ENCODE assay signal across 8 mouse cellular contexts in the genomic region with DNA sequence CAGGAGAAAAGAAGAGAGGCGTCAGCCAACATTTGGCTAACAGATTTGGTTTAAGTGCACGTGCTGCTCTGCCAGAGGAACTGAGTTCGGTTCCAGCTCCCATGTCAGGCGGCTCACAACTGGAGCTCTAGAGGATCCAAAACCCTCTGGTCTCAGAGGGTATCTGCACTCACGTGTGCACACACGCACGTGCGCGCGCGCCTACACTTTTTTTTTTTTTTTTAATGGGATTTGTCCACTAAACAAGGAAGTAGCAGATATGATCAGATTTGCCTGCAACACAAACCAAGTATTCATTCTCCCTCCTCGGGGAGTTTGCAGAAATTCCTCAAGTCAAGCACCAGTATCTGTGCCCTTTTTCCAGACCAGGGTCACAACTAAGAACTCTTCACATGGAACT. TPM values are rescaled to one million over a fixed set of nuclear protein-coding genes. Genes with fewer than 3 reads are reported as not detected.
DNase-seq lines count a peak whose midpoint lies in the region; ATAC-seq and TF ChIP-seq lines count a peak whose summit lies in the region.

No protein-coding gene starts in this region.

- peak overlapping the region; percentile 57 for H3K4me3 ChIP-seq in kidney, embryonic 14.5 days (ENCODE audit: low read length)
- peak overlapping the region; percentile 62 for H3K4me3 ChIP-seq in forebrain, embryonic 11.5 days (ENCODE audit: low read depth, low read length)
- H3K4me3 ChIP-seq in liver, embryonic 15.5 days (replicated peaks), result peak overlapping the region; percentile 74
- peak overlapping the region; percentile 68 for H3K4me3 ChIP-seq in stomach, postnatal 0 days (ENCODE audit: low read depth, low read length)

- H3K9me3 ChIP-seq in kidney, embryonic 14.5 days (ENCODE audit: control insufficient read depth, low read length), result no peaks in the 10 kb centered on the region
- no peaks in the 10 kb centered on the region for H3K9me3 ChIP-seq in forebrain, embryonic 11.5 days (ENCODE audit: control insufficient read depth, low read length)
- no peaks in the 10 kb centered on the region for H3K9me3 ChIP-seq in liver, embryonic 15.5 days (replicated peaks)
- no peaks in the 10 kb centered on the region for H3K9me3 ChIP-seq in stomach, postnatal 0 days (ENCODE audit: control insufficient read depth, low read length)

- H3K9ac ChIP-seq in kidney, embryonic 14.5 days (ENCODE audit: low read depth, low read length), result peak overlapping the region; percentile 48
- peak overlapping the region; percentile 84 for H3K9ac ChIP-seq in forebrain, embryonic 11.5 days (ENCODE audit: low read length)
- peak overlapping the region; percentile 57 for H3K9ac ChIP-seq in liver, embryonic 15.5 days
- H3K9ac ChIP-seq in stomach, postnatal 0 days (ENCODE audit: low read length), result peak overlapping the region; percentile 70

- H3K27ac ChIP-seq in kidney, embryonic 14.5 days (ENCODE audit: low read depth, low read length), result peak overlapping the region; percentile 89; the same call in 1 of the 2 replicates
- peak overlapping the region; percentile 97; the same call in 1 of the 2 replicates for H3K27ac ChIP-seq in forebrain, embryonic 11.5 days (ENCODE audit: low read depth, low read length)
- H3K27ac ChIP-seq in liver, embryonic 15.5 days (replicated peaks), result peak overlapping the region; percentile 97
- H3K27ac ChIP-seq in stomach, postnatal 0 days (replicated peaks), result peak overlapping the region; percentile 98

- H3K4me1 ChIP-seq in kidney, embryonic 14.5 days (ENCODE audit: control insufficient read depth, insufficient read depth, low read length), result peaks cover 11% of the 10 kb centered on the region
- no peaks in the 10 kb centered on the region; the same call in 1 of the 2 replicates for H3K4me1 ChIP-seq in forebrain, embryonic 11.5 days (replicated peaks; ENCODE audit: control insufficient read depth, insufficient read depth, low read length)
- peaks cover 23% of the 10 kb centered on the region for H3K4me1 ChIP-seq in liver, embryonic 15.5 days (replicated peaks)
- H3K4me1 ChIP-seq in stomach, postnatal 0 days (replicated peaks; ENCODE audit: control insufficient read depth, insufficient read depth), result 0 out of 2 replicates have a peak, but pooled peaks cover 2% of the 10 kb centered on the region

- TF ChIP-seq EP300 in stomach, postnatal 0 days (optimal IDR thresholded peaks at IDR 0.05), result no peak

- H3K27me3 ChIP-seq in kidney, embryonic 14.5 days (ENCODE audit: control insufficient read depth, insufficient read depth, low read length), result no peaks in the 10 kb centered on the region
- no peaks in the 10 kb centered on the region for H3K27me3 ChIP-seq in forebrain, embryonic 11.5 days (ENCODE audit: control insufficient read depth, insufficient read depth, low read length)
- no peaks in the 10 kb centered on the region for H3K27me3 ChIP-seq in liver, embryonic 15.5 days
- H3K27me3 ChIP-seq in stomach, postnatal 0 days (ENCODE audit: control insufficient read depth, insufficient read depth, low read length), result no peaks in the 10 kb centered on the region

- H3K36me3 ChIP-seq in kidney, embryonic 14.5 days (ENCODE audit: control insufficient read depth, insufficient read depth, low read length), result peaks cover 23% of the 10 kb centered on the region
- H3K36me3 ChIP-seq in forebrain, embryonic 11.5 days (ENCODE audit: control insufficient read depth, insufficient read depth, low read length), result no peaks in the 10 kb centered on the region; the same call in 1 of the 2 replicates
- peaks cover 18% of the 10 kb centered on the region for H3K36me3 ChIP-seq in liver, embryonic 15.5 days (replicated peaks)
- H3K36me3 ChIP-seq in stomach, postnatal 0 days (ENCODE audit: control insufficient read depth, insufficient read depth, low read length), result no peaks in the 10 kb centered on the region

- 5% methylated on average over 12 of the region's 12 CpGs for WGBS in kidney, embryonic 14.5 days
- 16% methylated on average over 12 of the region's 12 CpGs for WGBS in forebrain, embryonic 11.5 days
- WGBS in liver, embryonic 15.5 days (ENCODE audit: insufficient replicate concordance), result 2% methylated on average over 12 of the region's 12 CpGs
- WGBS in stomach, postnatal 0 days, result 7% methylated on average over 12 of the region's 12 CpGs

- no peak for TF ChIP-seq CTCF in stomach, postnatal 0 days (IDR thresholded peaks at IDR 0.05; ENCODE audit: low read depth)

- ATAC-seq in kidney, embryonic 14.5 days (ENCODE audit: low FRiP score, low TSS enrichment), result no peak
- no peak for ATAC-seq in forebrain, embryonic 11.5 days (replicated peaks; ENCODE audit: low FRiP score)
- ATAC-seq in liver, embryonic 15.5 days (ENCODE audit: insufficient read depth), result no peak
- ATAC-seq in stomach, postnatal 0 days (ENCODE audit: low FRiP score, low TSS enrichment), result no peak

- no peak for DNase-seq in kidney, adult 8-10 months
- peak; percentile 52 for DNase-seq in MEL-GATA-1-ER (ENCODE audit: extremely low read depth, low read depth)
- no peak for DNase-seq in forebrain, embryonic 11.5 days (ENCODE audit: low spot score)
- no peak for DNase-seq in stomach, postnatal 0 days (ENCODE audit: low spot score)
- DNase-seq in natural killer cell, adult 2 months (ENCODE audit: low spot score in 2 of 2), result no peak
- DNase-seq in spleen, adult 18-20 months, result no peak

- H3K4me2 ChIP-seq in kidney, embryonic 14.5 days (replicated peaks; ENCODE audit: low read depth, low read length), result peak overlapping the region; percentile 67
- peak overlapping the region; percentile 76 for H3K4me2 ChIP-seq in forebrain, embryonic 11.5 days (ENCODE audit: low read depth, low read length, severe bottlenecking)
- H3K4me2 ChIP-seq in liver, embryonic 15.5 days, result peak overlapping the region; percentile 94
- peak overlapping the region; percentile 80 for H3K4me2 ChIP-seq in stomach, postnatal 0 days (replicated peaks; ENCODE audit: low read depth)

RNA-seq across cellular contexts. Expression of gene Dhodh, which starts 0.8 kb away (rescaled TPM):
- 45.6 and 48.3 TPM in 2 replicates for polyA plus RNA-seq in kidney, embryonic 14.5 days (2014; fragmentation: Nextera tagmentation; extraction: Ambion mirVana)
- 43.2 and 43.5 TPM in 2 replicates for polyA plus RNA-seq in forebrain, embryonic 11.5 days (2014; fragmentation: Nextera tagmentation; extraction: Ambion mirVana)
- 17.2 and 20.3 TPM in 2 replicates for polyA plus RNA-seq in liver, embryonic 15.5 days (2015; fragmentation: Nextera tagmentation; extraction: Ambion mirVana)
- polyA plus RNA-seq in stomach, postnatal 0 days (2015; fragmentation: Nextera tagmentation; extraction: Ambion mirVana), result 19.9 and 20.5 TPM in 2 replicates

RNA-seq across cellular contexts. Expression of gene Pkd1l3, which starts 6.7 kb away (rescaled TPM):
- polyA plus RNA-seq in kidney, embryonic 14.5 days (2014; fragmentation: Nextera tagmentation; extraction: Ambion mirVana), result 0.28 TPM in 1 of 2 replicates, not detected in the other
- 0.05 and 0.19 TPM in 2 replicates for polyA plus RNA-seq in forebrain, embryonic 11.5 days (2014; fragmentation: Nextera tagmentation; extraction: Ambion mirVana)
- polyA plus RNA-seq in liver, embryonic 15.5 days (2015; fragmentation: Nextera tagmentation; extraction: Ambion mirVana), result 0.21 and 0.46 TPM in 2 replicates
- 0.08 TPM in 1 of 2 replicates, not detected in the other for polyA plus RNA-seq in stomach, postnatal 0 days (2015; fragmentation: Nextera tagmentation; extraction: Ambion mirVana)

RNA-seq across cellular contexts. Expression of gene Hp, which starts 28.7 kb away (rescaled TPM):
- 3.4 and 3.8 TPM in 2 replicates for polyA plus RNA-seq in kidney, embryonic 14.5 days (2014; fragmentation: Nextera tagmentation; extraction: Ambion mirVana)
- 0.27 and 0.45 TPM in 2 replicates for polyA plus RNA-seq in forebrain, embryonic 11.5 days (2014; fragmentation: Nextera tagmentation; extraction: Ambion mirVana)
- polyA plus RNA-seq in liver, embryonic 15.5 days (2015; fragmentation: Nextera tagmentation; extraction: Ambion mirVana), result 125 and 188 TPM in 2 replicates
- 5.0 and 8.4 TPM in 2 replicates for polyA plus RNA-seq in stomach, postnatal 0 days (2015; fragmentation: Nextera tagmentation; extraction: Ambion mirVana)

RNA-seq across cellular contexts. Expression of gene Txnl4b, which starts 42.0 kb away (rescaled TPM):
- 24.6 and 27.6 TPM in 2 replicates for polyA plus RNA-seq in kidney, embryonic 14.5 days (2014; fragmentation: Nextera tagmentation; extraction: Ambion mirVana)
- 27.0 and 28.5 TPM in 2 replicates for polyA plus RNA-seq in forebrain, embryonic 11.5 days (2014; fragmentation: Nextera tagmentation; extraction: Ambion mirVana)
- polyA plus RNA-seq in liver, embryonic 15.5 days (2015; fragmentation: Nextera tagmentation; extraction: Ambion mirVana), result 9.3 and 10.7 TPM in 2 replicates
- polyA plus RNA-seq in stomach, postnatal 0 days (2015; fragmentation: Nextera tagmentation; extraction: Ambion mirVana), result 16.3 and 16.7 TPM in 2 replicates

RNA-seq across cellular contexts. Expression of gene Dhx38, which starts 42.0 kb away (rescaled TPM):
- 12.4 and 25.0 TPM in 2 replicates for polyA plus RNA-seq in kidney, embryonic 14.5 days (2014; fragmentation: Nextera tagmentation; extraction: Ambion mirVana)
- polyA plus RNA-seq in forebrain, embryonic 11.5 days (2014; fragmentation: Nextera tagmentation; extraction: Ambion mirVana), result 28.4 and 30.6 TPM in 2 replicates
- polyA plus RNA-seq in liver, embryonic 15.5 days (2015; fragmentation: Nextera tagmentation; extraction: Ambion mirVana), result 9.7 and 11.4 TPM in 2 replicates
- polyA plus RNA-seq in stomach, postnatal 0 days (2015; fragmentation: Nextera tagmentation; extraction: Ambion mirVana), result 7.0 and 7.2 TPM in 2 replicates

Comparison
In these comparisons a context has a peak if more than half of its experiments do, and no peak if none do; other contexts are left out.
1. RNA of gene Hp, which starts 28.7 kb away (polyA plus RNA-seq): 125 to 188 TPM in liver, embryonic 15.5 days; 5.0 to 8.4 TPM in stomach, postnatal 0 days, 3.4 to 3.8 TPM in kidney, embryonic 14.5 days and 0.27 to 0.45 TPM in forebrain, embryonic 11.5 days; every median in the first group is over 10 times any median in the second.
2. Peak in every context shown above with its lines, with median percentiles within 50 percentile points of each other: H3K27ac ChIP-seq, H3K4me2 ChIP-seq, H3K4me3 ChIP-seq and H3K9ac ChIP-seq.